Mouse (Mus musculus): ENCODE results near the gene Cgn.

DNA sequence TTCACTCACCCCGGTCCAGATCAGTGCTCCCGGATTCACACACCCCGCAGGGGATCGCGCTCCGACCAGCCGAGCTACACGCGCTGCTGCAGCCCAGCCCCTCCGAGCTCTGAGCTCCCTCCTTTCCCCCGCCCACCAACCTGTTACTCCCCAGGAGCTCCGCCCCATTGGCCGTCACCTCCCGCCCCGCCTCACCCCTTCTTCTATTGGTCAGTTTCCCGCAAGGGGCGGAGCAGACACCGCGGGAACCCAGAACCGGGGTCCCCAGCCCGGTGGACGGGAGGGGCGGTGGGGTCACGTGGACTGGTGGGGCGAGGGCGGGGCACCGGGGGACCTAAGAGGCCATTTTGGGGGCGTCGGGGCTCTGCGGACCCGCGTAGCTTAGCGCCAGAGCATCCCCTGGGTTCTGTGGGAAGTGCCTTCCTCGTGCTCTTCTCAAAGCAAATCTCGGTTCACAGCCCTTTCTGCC is at the start of gene Cgn:
- TF ChIP-seq POLR2A (IDR thresholded peaks at IDR 0.05; ENCODE audit: extremely low read depth, insufficient read depth, low read length) (peak; percentile 40; the same call in 1 of the 2 replicates), CTCF (IDR thresholded peaks at IDR 0.05; ENCODE audit: extremely low read depth, insufficient read depth, low read length) (no peak)

All from cortical plate, adult 2 months (tissue).